Mouse (Mus musculus) C2C12 (cell line): ENCODE measurements at regions not wholly inside any gene's neighbourhood (a gene's known extent, or its start where the extent isn't known, plus 50 kb on each side); places are given as distances from the start of the nearest gene placed in this dataset.

ENCODE experiments used
- H3K27me3 ChIP-seq: one replicate; pipeline ENCODE4 v1.6.1; 2011; ENCODE audit not compliant: control insufficient read depth, insufficient read depth, insufficient read length
- H3K36me3 ChIP-seq: one replicate; pipeline ENCODE4 v1.6.1; 2011; ENCODE audit not compliant: control insufficient read depth, insufficient read depth
- H3K4me3 ChIP-seq: one replicate; pipeline ENCODE4 v1.5.1; 2011; ENCODE audit warnings: mild to moderate bottlenecking, control low read depth; ENCODE audit not compliant: poor library complexity, insufficient read depth, severe bottlenecking
- H3K79me2 ChIP-seq: one replicate; pipeline ENCODE4 v1.6.1; 2011; ENCODE audit not compliant: control insufficient read depth, insufficient read depth
- H3K79me3 ChIP-seq: one replicate; pipeline ENCODE4 v1.6.1; 2011; ENCODE audit warnings: low read depth, control low read depth
- H3ac ChIP-seq: one replicate; pipeline ENCODE3; 2011; ENCODE audit warnings: low read depth; ENCODE audit not compliant: control insufficient read depth, insufficient read length
- CEBPB ChIP-seq: IDR thresholded peaks from one replicate; pipeline ENCODE4 v1.6.1; 2011; ENCODE audit warnings: low read depth, mild to moderate bottlenecking, control low read depth, moderate library complexity
- CTCF ChIP-seq: IDR thresholded peaks from one replicate; pipeline ENCODE4 v1.5.1; 2011; ENCODE audit not compliant: control insufficient read depth, insufficient read depth, insufficient read length
- FOSL1 ChIP-seq: IDR thresholded peaks from one replicate; pipeline ENCODE4 v1.8.0; 2011; ENCODE audit warnings: mild to moderate bottlenecking, low read length; ENCODE audit not compliant: poor library complexity, insufficient read depth, severe bottlenecking
- MAX ChIP-seq: IDR thresholded peaks from one replicate; pipeline ENCODE4 v1.6.1; 2011; ENCODE audit warnings: mild to moderate bottlenecking, control low read depth
- MYOD1 ChIP-seq: IDR thresholded peaks from one replicate; pipeline ENCODE4 v1.6.1; 2011; ENCODE audit warnings: low read depth; ENCODE audit not compliant: control insufficient read depth, insufficient read length
- MYOG ChIP-seq: IDR thresholded peaks from one replicate; pipeline ENCODE4 v1.6.1; 2011; ENCODE audit not compliant: control insufficient read depth, insufficient read length; ENCODE audit errors: extremely low read depth
- USF1 ChIP-seq: IDR thresholded peaks from one replicate; pipeline ENCODE4 v1.6.1; 2011; ENCODE audit warnings: low read depth, mild to moderate bottlenecking, control low read depth, moderate library complexity

- H3K36me3 ChIP-seq: no peaks in the 10 kb centered on the region
- H3ac ChIP-seq: no peak overlapping the region
- H3K79me2 ChIP-seq: no peaks in the 10 kb centered on the region
- H3K79me3 ChIP-seq: no peaks in the 10 kb centered on the region
- H3K27me3 ChIP-seq: no peaks in the 10 kb centered on the region
- H3K4me3 ChIP-seq: no peak overlapping the region
- no peak for TF ChIP-seq FOSL1
- TF ChIP-seq MYOG: no peak
- TF ChIP-seq MYOD1: no peak
- no peak for TF ChIP-seq CTCF
- no peak for TF ChIP-seq MAX
- TF ChIP-seq CEBPB: no peak
- no peak for TF ChIP-seq USF1
Measured at GRCm38 (mm10) chr10:43650449-43650848, 72.4 kb downstream of the Cd24a start.

GRCm38 (mm10) chr10:43651505-43651904 lies 73.4 kb downstream of the Cd24a start:
- Histone ChIP-seq H3K4me3 (no peak overlapping the region), H3K79me3 (no peaks in the 10 kb centered on the region), H3K79me2 (no peaks in the 10 kb centered on the region), H3ac (no peak overlapping the region), H3K36me3 (no peaks in the 10 kb centered on the region), H3K27me3 (no peaks in the 10 kb centered on the region)
- TF ChIP-seq USF1 (no peak), MAX (no peak), CTCF (no peak), CEBPB (no peak), MYOG (no peak), FOSL1 (no peak), MYOD1 (no peak)

DNA sequence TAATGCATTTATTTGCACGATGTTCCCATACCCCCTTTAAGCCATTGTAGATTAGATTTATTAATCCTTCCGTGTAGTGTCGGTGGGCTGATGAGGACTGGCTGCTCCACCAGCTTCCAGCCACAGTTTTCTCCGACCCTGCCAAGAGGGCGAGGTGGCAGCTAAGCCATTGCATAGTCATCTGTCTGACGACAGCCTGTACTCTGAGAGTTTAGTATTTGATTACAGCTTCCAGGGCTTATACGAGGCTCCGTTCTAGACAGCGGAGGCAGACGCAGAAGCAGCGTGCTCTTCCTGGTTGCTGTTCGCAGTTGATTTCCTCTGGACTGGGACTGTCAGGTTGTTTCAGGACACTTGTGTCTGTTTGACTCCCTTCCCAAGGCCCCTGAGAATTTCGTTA lies 73.8 kb downstream of the Cd24a start:
- no peak overlapping the region for H3ac ChIP-seq
- H3K27me3 ChIP-seq: no peaks in the 10 kb centered on the region
- H3K79me2 ChIP-seq: no peaks in the 10 kb centered on the region
- H3K36me3 ChIP-seq: no peaks in the 10 kb centered on the region
- no peak overlapping the region for H3K4me3 ChIP-seq
- H3K79me3 ChIP-seq: no peaks in the 10 kb centered on the region
- no peak for TF ChIP-seq USF1
- TF ChIP-seq FOSL1: no peak
- no peak for TF ChIP-seq CEBPB
- TF ChIP-seq MYOD1: no peak
- TF ChIP-seq MAX: no peak
- no peak for TF ChIP-seq CTCF
- no peak for TF ChIP-seq MYOG

DNA sequence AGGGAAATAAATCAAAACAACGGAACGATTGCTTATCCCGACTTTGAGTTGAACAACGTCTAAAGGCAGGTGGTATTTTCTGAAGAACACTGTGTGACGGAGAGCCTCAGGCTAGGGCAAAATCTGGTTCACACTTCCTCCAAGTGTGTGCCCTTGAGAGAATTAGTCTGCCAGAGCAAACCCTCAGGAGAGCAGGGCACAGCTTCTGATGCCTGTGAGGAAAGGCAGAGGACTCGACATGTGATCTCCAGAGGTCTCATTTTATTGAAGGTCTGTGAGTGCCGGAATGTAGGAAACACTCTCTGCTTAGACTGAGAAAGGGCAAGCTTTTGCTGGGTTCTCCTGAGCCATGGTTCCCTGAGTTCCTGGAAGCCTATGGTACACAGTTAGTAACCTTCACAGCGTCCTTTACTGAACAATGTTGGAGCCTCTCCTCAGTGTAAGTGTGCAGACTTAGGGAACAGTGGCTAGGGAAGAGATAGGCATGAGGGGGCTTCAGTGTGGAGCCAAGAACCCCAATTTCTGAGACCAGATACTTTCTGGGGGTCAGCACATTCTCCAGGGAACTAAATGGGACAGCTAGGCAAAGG lies 77.1 kb downstream of the Cd24a start:
- TF ChIP-seq USF1 (no peak), FOSL1 (no peak), CEBPB (no peak), MYOG (no peak), CTCF (no peak)
- H3K27me3 ChIP-seq: no peaks in the 10 kb centered on the region
- H3K79me2 ChIP-seq: no peaks in the 10 kb centered on the region
- H3ac ChIP-seq: no peak overlapping the region
- H3K4me3 ChIP-seq: no peak overlapping the region
- no peaks in the 10 kb centered on the region for H3K79me3 ChIP-seq
- no peaks in the 10 kb centered on the region for H3K36me3 ChIP-seq

DNA sequence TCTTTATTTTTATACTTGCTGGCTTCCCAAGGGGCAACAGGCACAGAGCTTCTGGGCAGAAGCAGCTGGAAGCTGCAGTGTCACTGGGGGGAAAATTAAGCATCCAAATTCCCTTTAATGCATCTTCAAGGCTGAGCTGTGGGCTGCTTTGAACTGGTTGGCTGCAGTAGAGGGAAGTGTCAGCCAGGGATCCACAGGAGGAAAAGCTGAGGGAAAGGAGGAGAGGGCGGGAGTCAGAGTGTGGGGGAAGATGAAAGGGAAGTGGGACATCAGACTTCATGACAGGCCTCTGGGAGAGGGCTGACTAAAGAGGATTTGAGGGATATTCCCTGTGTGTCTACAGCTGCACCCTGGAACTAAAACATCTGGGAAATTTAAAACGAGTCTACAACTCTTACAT lies 77.6 kb downstream of the Cd24a start:
- Histone ChIP-seq H3K36me3 (no peaks in the 10 kb centered on the region), H3ac (no peak overlapping the region), H3K79me2 (no peaks in the 10 kb centered on the region), H3K27me3 (no peaks in the 10 kb centered on the region), H3K79me3 (no peaks in the 10 kb centered on the region), H3K4me3 (no peak overlapping the region)
- TF ChIP-seq CEBPB (no peak), FOSL1 (no peak), USF1 (no peak), CTCF (no peak), MYOD1 (no peak), MAX (no peak), MYOG (no peak)

GRCm38 (mm10) chr10:43656207-43656606 lies 78.1 kb downstream of the Cd24a start:
- Histone ChIP-seq H3K27me3 (no peaks in the 10 kb centered on the region), H3K36me3 (no peaks in the 10 kb centered on the region), H3K79me3 (no peaks in the 10 kb centered on the region), H3K79me2 (no peaks in the 10 kb centered on the region), H3ac (no peak overlapping the region), H3K4me3 (no peak overlapping the region)
- TF ChIP-seq CTCF (no peak), CEBPB (no peak), USF1 (no peak), MYOG (no peak), MYOD1 (no peak), MAX (no peak), FOSL1 (no peak)
